Mouse (Mus musculus): ENCODE data around the gene Fnbp1.
"Not testable (repeated sequence)": the region's sequence is repeated elsewhere in the genome, so short reads cannot be mapped to it uniquely, and the experiment has no call there.

Gene Fnbp1

GRCm38 (mm10) chr2:31141867-31142454 is at the start of gene Fnbp1:
TSS of gene Fnbp1 (minus strand) at chr2:31142008.
- no peak for DNase-seq (ENCODE audit: extremely low read depth, low read depth, low spot score)

- DNase-seq (ENCODE audit: extremely low read depth, low read depth, low spot score) = no peak
Measured at GRCm38 (mm10) chr2:31189654-31190053, 47.8 kb upstream of the Fnbp1 start.

GRCm38 (mm10) chr2:31188691-31189090 is 46.9 kb upstream of the Fnbp1 start:
- no peak for DNase-seq (ENCODE audit: extremely low read depth, low read depth, low spot score)

GRCm38 (mm10) chr2:31183830-31184229 is 42.0 kb upstream of the Fnbp1 start:
- DNase-seq (ENCODE audit: extremely low read depth, low read depth, low spot score) = no peak

GRCm38 (mm10) chr2:31182786-31183330 is 41.0 kb upstream of the Fnbp1 start:
- DNase-seq (ENCODE audit: extremely low read depth, low read depth, low spot score) = no peak

- DNase-seq (ENCODE audit: extremely low read depth, low read depth, low spot score) = no peak
Measured at GRCm38 (mm10) chr2:31180081-31180551, 38.3 kb upstream of the Fnbp1 start.

- DNase-seq (ENCODE audit: extremely low read depth, low read depth, low spot score) = no peak
Measured at GRCm38 (mm10) chr2:31179471-31179870, 37.7 kb upstream of the Fnbp1 start.

GRCm38 (mm10) chr2:31178593-31178992 is 36.8 kb upstream of the Fnbp1 start:
- DNase-seq (ENCODE audit: extremely low read depth, low read depth, low spot score) = not testable (repeated sequence)

GRCm38 (mm10) chr2:31173290-31173689 is 31.5 kb upstream of the Fnbp1 start:
- DNase-seq (ENCODE audit: extremely low read depth, low read depth, low spot score) = no peak

- no peak for DNase-seq (ENCODE audit: extremely low read depth, low read depth, low spot score)
Measured at GRCm38 (mm10) chr2:31172536-31172935, 30.7 kb upstream of the Fnbp1 start.

- no peak for DNase-seq (ENCODE audit: extremely low read depth, low read depth, low spot score)
Measured at GRCm38 (mm10) chr2:31172001-31172400, 30.2 kb upstream of the Fnbp1 start.

- DNase-seq (ENCODE audit: extremely low read depth, low read depth, low spot score) = no peak
Measured at GRCm38 (mm10) chr2:31170164-31170563, 28.4 kb upstream of the Fnbp1 start.

GRCm38 (mm10) chr2:31169001-31169400 is 27.2 kb upstream of the Fnbp1 start:
- DNase-seq (ENCODE audit: extremely low read depth, low read depth, low spot score) = no peak

GRCm38 (mm10) chr2:31167571-31167970 is 25.8 kb upstream of the Fnbp1 start:
- DNase-seq (ENCODE audit: extremely low read depth, low read depth, low spot score) = not testable (repeated sequence)

GRCm38 (mm10) chr2:31165529-31165928 is 23.7 kb upstream of the Fnbp1 start:
- DNase-seq (ENCODE audit: extremely low read depth, low read depth, low spot score) = no peak

- DNase-seq (ENCODE audit: extremely low read depth, low read depth, low spot score) = no peak
Measured at GRCm38 (mm10) chr2:31164841-31165455, 23.1 kb upstream of the Fnbp1 start.

- no peak for DNase-seq (ENCODE audit: extremely low read depth, low read depth, low spot score)
Measured at GRCm38 (mm10) chr2:31163361-31164118, 21.7 kb upstream of the Fnbp1 start.

- no peak for DNase-seq (ENCODE audit: extremely low read depth, low read depth, low spot score)
Measured at GRCm38 (mm10) chr2:31161620-31162019, 19.8 kb upstream of the Fnbp1 start.

- no peak for DNase-seq (ENCODE audit: extremely low read depth, low read depth, low spot score)
Measured at GRCm38 (mm10) chr2:31160147-31160920, 18.5 kb upstream of the Fnbp1 start.

- DNase-seq (ENCODE audit: extremely low read depth, low read depth, low spot score) = no peak
Measured at GRCm38 (mm10) chr2:31156846-31157245, 15.0 kb upstream of the Fnbp1 start.

All from fat pad, adult 2 months (tissue).